Mouse (Mus musculus) C2C12 (cell line): Measurements from ENCODE around the gene Gm13030.

Source experiments
- CTCF ChIP-seq: IDR thresholded peaks from one replicate; pipeline ENCODE4 v1.5.1; 2011; ENCODE audit not compliant: control insufficient read depth, insufficient read depth, insufficient read length
- MYOG ChIP-seq: IDR thresholded peaks from one replicate; pipeline ENCODE4 v1.6.1; 2011; ENCODE audit not compliant: control insufficient read depth, insufficient read length; ENCODE audit errors: extremely low read depth
- USF1 ChIP-seq: IDR thresholded peaks from one replicate; pipeline ENCODE4 v1.6.1; 2011; ENCODE audit warnings: low read depth, mild to moderate bottlenecking, control low read depth, moderate library complexity

DNA sequence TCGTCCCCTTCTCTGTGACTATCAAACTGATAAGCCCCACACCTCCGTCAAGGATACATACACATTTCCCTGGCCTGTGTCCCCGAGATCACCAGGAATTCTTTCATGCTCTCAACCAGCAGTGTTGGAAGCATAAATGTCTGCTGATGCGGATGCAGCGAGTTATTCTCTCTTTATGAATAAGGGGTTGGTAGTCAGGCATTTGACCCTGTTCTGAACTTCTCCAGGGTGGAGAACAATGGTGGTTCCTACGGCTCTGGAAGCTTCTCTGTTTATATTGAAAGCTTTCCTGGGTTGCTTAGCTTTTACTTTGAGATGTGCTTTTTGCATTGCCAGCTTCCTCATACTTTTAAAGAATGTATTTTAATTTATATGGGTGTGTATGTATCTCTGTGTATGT, at the start of gene Gm13030:
- TF ChIP-seq CTCF (no peak), MYOG (no peak), USF1 (no peak)
